Mouse (Mus musculus) activated CD4-positive, CD25-positive, alpha-beta regulatory T cell, adult 4 months (primary cell): ENCODE measurements around the gene P3h2. TPM values are rescaled to one million over a fixed set of nuclear protein-coding genes. Genes with fewer than 3 reads are reported as not detected.
A peak's percentile ranks its signal among the peaks of the same experiment; 100 is the strongest.

Experiments used
- ATAC-seq: one replicate; pipeline ENCODE4 v1.8.0; 2017
- polyA plus RNA-seq, 2 experiments: library from polyadenylated mRNA; unstranded; fragments of 100-300 nt; shearing (Covaris generic); gene quantifications; one replicate each; pipeline ENCODE4 v1.2.1; 2017

The P3h2 gene
- polyA plus RNA-seq, 2 experiments from 2014 or later, result 1.6 TPM; not detected in 1

DNA sequence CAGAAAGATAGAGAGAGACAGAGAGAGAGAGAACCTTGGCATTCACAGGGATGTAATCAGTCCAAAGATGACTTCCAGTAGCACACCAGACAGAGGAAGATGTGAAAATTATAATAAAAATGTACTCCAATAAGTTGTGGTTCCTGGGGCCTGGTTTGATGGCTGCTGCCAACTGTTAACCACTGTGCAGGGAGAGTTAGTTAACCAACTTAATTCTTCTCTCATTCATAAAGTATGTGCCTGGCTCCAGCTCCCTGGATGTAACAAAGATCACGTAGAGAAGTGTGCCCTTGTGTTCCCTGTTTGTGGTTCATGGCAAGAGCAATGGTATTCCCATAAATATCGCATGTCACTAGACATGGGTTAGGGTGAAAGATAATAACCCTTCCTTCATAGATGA, 128.4 kb downstream of the P3h2 start:
- no peak for ATAC-seq

GRCm38 (mm10) chr16:25971285-25971684, 134.3 kb downstream of the P3h2 start:
- ATAC-seq, result no peak

GRCm38 (mm10) chr16:25970720-25971119, 134.9 kb downstream of the P3h2 start:
- no peak for ATAC-seq

DNA sequence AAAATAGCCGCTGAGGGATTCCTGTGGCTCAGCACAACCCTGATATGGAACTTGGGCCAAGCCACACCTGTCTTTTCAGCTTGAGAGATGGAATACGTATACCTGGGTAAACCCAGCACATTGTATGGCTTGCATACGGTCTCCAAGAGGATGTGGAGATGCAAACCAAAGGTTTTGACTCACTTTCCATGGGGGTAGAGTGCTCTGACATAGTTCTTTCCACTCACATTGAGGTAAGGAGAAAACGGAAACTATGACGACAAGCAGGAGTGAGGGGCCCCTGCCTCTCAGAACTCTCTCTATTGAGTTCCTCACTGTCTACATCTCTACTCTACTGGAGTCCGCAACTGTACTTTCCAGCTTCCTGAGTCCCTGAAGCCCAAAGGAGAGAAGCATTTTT, 135.4 kb downstream of the P3h2 start:
- ATAC-seq, result peak; percentile 46

GRCm38 (mm10) chr16:25967297-25967696, 138.3 kb downstream of the P3h2 start:
- ATAC-seq, result no peak

- no peak for ATAC-seq
Measured at GRCm38 (mm10) chr16:25963856-25964255, 141.7 kb downstream of the P3h2 start.

GRCm38 (mm10) chr16:25960345-25960744, 145.2 kb downstream of the P3h2 start:
- ATAC-seq, result no peak

- ATAC-seq, result no peak
Measured at GRCm38 (mm10) chr16:25959929-25960328, 145.7 kb downstream of the P3h2 start.

DNA sequence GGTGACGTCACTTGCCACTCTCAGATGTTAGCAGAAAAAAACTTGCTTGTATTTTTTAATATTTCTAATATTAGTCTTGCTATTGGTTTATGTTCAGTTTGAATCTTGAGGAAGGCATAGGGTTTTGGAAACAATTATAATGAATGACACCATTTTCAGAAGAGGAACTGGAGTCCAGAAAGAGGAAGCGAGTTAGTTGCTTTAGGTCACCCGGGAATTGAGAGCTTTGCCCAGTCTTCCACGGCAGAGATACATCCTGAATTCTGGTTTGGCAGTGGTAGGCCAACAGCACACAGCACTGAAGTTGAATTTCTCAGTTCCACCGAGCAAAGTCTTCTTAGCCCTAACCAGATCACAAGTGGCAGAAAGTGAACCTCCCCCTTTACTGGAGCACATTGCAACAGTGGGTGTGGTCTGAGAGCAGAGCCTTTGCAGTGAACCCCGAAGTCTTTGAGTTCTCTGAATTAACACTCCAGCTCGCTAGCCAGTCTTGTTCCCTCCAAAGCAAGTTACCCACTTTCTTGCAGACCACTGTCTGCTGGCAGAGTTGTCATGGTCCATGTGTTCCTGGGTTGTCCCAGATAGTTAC, 146.8 kb downstream of the P3h2 start:
- ATAC-seq, result no peak

DNA sequence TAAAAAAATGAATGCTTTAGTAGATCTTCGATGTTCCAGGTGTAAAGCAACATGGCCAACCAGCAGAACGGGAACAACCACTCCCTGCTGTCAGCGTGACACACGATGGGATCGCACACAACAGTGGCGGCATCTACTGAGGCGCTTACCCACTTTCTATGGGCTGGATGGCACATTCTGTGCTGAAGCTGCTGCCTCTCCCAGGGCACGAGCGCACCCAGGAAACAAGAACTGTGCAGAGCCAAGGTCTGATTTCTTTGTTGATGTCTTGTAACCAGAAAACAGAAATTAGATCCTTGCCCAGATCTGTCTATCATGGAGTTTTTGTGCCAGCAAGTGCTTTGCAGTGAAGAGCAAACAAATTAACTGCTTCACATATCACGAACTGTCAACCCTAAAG, 147.4 kb downstream of the P3h2 start:
- no peak for ATAC-seq

GRCm38 (mm10) chr16:25956831-25957230, 148.8 kb downstream of the P3h2 start:
- ATAC-seq, result no peak

- ATAC-seq, result no peak
Measured at GRCm38 (mm10) chr16:25954614-25955013, 151.0 kb downstream of the P3h2 start.

GRCm38 (mm10) chr16:25953359-25953758, 152.2 kb downstream of the P3h2 start:
- ATAC-seq, result no peak

GRCm38 (mm10) chr16:25952005-25952404, 153.6 kb downstream of the P3h2 start:
- ATAC-seq, result no peak

GRCm38 (mm10) chr16:25948067-25948466, 157.5 kb downstream of the P3h2 start:
- ATAC-seq, result no peak

DNA sequence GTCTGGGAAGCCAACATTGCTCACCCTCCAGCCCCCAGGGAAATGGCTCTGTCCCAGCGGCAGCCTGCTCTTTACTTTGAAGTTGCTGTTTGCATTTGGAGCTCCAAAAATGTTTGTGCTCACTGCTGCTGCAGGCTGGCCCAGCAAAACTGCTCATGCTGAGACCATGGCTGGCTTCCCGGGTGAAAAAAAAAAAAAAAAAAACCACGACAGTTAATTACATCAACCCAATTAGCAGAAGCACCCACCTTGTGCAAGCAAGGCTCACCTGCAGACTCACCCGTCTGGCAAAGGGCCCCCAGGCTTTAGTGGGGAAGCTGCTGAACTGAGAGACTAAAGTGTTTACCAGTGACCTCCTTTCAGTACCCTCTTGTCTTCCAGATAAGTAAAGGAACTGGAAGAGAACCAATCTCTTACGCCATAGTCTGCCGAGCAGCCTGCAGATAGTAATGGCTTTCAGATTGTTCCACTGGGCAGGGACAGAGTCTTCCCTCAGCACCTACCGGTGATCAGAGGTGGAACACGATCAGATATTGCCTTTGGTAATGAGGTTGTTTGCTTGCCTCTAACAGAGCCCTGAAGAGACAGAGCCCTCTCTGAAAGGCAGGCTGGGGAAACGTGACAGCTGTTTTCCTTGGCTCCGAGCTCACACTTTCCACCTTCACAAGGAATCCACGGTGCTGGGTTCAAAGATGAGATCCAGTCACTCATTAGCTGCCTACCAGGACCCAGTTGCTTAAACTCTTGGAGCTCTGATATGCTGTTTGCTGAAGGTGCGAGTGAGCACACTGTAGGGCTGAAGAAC, 160.2 kb downstream of the P3h2 start:
- no peak for ATAC-seq

DNA sequence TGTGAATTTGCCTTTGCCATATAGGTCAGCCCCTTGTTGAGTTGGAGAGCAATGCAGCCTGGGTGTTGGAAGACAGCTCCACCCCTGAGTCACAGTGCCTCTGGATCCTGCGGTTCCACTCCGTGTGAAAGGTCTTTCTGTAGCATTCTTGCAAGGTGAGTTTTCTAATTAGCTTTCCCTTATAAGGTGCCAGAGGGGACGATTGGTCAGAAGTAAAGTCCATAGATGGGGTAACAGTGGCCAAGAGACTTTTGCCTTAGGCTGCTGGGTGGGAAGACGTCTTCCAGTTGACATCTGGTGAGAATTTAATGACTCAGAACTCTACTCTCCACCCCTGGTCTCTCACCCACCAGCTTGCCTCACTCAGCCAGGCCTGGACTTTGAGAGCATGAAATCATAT, 163.3 kb downstream of the P3h2 start:
- no peak for ATAC-seq

DNA sequence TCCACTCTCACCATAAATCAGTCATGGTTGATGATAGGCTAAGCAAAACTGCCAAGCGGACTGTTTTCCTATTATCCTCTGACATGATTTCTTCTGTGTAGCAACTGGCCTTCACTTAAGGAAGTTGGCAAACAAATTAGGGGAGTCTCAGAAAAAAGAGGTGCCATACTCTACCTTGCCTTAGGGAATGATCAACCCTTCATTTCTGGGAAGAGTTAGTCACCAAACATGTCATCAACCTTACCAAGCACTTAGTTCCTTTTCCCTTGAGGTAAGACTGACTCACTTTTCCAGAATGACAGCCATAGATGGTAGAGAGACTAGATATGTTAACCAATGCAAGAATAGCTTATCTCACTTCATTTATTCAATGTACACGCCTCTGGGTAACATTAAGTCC, 171.4 kb downstream of the P3h2 start:
- ATAC-seq, result no peak

GRCm38 (mm10) chr16:25912185-25912584, 193.4 kb downstream of the P3h2 start:
- no peak for ATAC-seq
